Mouse (Mus musculus): ENCODE measurements at regions not wholly inside any gene's neighbourhood (a gene's known extent, or its start where the extent isn't known, plus 50 kb on each side); places are given as distances from the start of the nearest gene placed in this dataset.
A peak's percentile ranks its signal among the peaks of the same experiment; 100 is the strongest.

GRCm38 (mm10) chr1:173016157-173016556 lies 65.9 kb downstream of the Olfr16 start:
- no peak for DNase-seq

- peak; percentile 7 for DNase-seq
These were observed 83.1 kb downstream of the Olfr16 start for GRCm38 (mm10) chr1:173033288-173033687.
